Mouse (Mus musculus) gastrocnemius, adult 8-10 months (tissue): ENCODE data around the gene Ticam1. TPM values are rescaled to one million over a fixed set of nuclear protein-coding genes. Genes with fewer than 3 reads are reported as not detected.
"Not testable (repeated sequence)": the region's sequence is repeated elsewhere in the genome, so short reads cannot be mapped to it uniquely, and the experiment has no call there.

Experiments used
- DNase-seq, 2 experiments: peaks; one replicate each; pipeline ENCODE4 v3.0.0; 2022; ENCODE audit warnings: low spot score in 2 of 2
- total RNA-seq, 4 experiments: library from RNA; stranded (reverse); gene quantifications; 2 replicates each; pipeline ENCODE4 v1.2.4; 2022

The Ticam1 gene
- total RNA-seq, 4 experiments from 2014 or later, result 1.7 to 2.2 (median 2.0) TPM

DNA sequence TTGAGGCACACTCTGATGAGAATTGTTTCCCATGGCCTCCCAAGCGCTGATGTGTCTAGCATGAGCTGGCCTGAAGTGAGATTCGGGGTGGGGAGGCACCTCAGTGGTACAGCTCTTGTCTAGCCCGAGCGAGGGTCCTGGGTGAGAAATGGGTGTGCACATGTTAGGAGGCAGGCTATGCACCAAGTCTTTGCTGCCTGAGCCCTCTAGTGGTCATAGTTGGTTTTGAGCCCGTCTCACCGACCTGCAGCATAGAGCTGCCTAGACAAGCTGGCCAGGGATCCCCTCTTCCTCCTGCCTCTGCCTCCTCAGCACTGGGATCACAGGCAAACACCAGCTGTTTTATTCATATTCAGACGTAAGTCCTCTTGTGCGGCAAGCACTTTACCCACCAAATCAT, 12.6 kb downstream of the Ticam1 start:
- DNase-seq, result peak; percentile 74 to 76

DNA sequence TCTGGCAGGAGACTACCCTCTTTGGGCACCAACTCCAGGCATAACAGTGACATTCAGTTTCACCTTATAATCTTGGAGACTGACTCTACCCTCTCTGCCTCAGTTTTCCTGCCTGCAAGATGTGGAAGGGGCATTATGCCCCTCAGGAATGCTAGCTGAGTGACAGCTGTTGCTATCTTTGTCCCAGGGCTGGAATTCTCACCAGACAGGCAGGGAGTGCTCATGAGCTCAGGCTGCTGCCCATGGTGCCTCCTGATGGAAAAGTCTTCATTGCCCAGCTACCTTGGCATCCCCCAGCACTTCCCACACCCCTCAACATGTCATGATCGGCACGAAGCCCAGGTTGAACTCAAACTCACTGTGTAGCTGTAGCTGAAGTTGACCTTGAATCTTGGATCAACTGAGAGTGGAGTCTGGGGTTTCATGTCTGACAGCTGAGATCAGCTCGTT, 13.9 kb downstream of the Ticam1 start:
- DNase-seq, result peak; percentile 63 to 77

DNA sequence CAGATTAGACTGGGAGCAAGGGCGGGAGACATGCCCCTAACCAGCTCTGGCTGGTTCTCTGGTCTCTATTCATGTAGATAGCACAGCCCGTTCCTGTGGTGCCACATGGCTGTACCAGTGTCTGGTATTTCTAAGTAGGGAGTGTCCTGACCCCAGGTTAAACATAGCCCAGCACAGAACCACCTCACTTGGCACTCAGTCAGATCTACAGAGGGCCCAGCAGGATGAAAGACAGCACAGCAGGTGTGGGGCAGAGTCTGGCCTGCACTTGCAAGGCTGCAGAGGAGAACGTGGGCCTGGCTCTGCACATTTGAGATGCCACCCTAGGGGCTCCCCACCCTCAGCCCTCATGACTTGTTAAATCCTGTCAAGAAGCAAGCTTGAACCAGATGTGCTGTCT, 15.4 kb downstream of the Ticam1 start:
- peak; percentile 75 to 81 for DNase-seq

DNA sequence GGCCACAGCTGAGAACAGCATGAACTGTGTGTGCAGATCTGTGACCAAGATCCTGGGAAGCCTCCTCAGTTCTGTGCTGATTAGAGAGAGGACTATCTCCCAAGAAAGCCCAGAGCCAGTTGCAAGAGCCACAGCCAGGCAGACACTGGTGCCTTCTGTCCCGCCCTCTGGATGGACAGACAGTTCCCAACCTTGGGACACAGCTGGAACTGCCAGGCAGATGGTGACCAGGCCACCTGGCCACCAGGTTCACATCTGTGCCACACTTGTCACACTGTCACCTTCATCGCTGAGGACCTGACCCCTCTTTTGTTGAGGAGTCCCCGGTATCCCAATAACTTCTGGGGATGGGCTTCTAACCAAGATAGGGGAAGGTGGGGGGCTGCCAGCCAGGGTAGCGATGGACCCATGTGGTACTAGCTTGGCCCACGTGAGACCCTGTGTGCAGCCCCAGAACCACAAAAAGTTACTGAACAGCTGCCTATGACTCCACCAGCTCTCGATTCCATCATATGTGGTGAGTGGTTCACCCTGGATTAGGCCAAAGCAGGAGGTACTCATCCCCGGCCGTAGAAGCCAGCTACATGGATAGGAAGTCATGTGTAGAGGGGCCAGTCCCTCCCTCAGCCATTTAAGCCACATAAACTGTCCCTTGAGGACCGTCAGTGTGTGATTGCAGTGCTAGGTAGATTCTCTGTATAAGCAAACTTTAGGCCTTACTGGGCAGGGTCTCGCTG, 17.1 kb downstream of the Ticam1 start:
- DNase-seq, result no peak

DNA sequence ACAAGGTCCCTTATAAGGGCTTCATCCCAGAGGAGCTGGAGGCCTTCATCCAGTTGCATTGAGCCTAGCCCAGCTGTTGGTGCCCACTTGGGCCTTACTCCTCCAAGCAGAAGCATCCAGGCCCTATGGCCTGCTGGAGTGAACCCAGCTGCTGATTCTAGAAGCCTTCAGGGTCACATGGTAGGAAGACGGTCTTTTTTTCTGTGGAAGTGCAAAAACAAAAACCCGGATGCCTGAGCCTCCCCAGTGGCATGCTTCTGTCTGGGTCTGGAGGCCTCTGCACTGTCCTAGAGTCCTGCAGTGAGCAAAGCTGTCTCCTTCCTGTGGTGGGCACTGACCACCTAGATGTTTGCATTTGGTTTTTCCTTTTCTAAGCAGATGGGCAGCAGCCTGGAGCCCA, 17.8 kb downstream of the Ticam1 start:
- not testable (repeated sequence) for DNase-seq

DNA sequence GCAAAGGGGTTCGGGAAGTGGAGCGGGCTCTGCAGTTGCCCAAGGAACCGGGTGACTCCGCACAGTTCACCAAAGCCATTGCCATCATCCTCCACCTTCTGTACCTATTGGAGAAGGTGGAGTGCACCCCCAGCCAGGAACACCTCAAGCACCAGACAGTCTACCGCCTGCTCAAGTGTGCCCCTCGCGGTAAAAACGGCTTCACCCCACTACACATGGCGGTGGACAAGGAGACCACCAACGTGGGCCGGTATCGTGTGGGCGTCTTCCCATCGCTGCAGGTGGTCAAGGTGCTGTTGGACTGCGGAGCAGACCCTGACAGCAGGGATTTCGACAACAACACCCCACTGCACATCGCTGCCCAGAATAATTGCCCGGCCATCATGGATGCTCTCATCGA, 18.3 kb downstream of the Ticam1 start:
- not testable (repeated sequence) for DNase-seq

DNA sequence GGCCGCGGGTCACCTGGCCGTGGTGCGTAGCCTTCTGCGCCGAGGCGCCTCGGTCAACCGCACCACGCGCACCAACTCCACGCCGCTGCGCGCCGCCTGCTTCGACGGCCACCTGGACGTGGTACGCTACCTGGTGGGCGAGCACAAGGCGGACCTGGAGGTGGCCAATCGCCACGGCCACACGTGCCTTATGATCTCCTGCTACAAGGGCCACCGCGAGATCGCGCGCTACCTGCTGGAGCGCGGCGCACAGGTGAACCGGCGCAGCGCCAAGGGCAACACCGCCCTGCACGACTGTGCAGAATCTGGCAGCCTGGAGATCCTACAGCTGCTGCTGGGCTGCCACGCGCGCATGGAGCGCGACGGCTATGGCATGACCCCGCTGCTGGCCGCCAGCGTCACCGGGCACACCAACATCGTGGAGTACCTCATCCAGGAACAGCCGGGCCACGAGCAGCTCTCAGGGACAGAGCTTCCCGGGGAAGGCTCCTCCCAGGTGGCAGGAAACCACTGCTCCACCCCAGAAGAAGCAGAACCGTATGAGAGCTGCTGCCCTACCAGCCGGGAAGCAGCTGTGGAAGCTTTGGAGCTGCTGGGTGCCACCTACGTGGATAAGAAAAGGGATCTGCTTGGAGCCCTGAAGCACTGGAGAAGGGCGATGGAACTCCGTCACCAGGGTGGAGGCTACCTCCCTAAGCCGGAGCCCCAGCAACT, 19.2 kb downstream of the Ticam1 start:
- peak in 1 of 2 experiments; percentile 42 for DNase-seq

DNA sequence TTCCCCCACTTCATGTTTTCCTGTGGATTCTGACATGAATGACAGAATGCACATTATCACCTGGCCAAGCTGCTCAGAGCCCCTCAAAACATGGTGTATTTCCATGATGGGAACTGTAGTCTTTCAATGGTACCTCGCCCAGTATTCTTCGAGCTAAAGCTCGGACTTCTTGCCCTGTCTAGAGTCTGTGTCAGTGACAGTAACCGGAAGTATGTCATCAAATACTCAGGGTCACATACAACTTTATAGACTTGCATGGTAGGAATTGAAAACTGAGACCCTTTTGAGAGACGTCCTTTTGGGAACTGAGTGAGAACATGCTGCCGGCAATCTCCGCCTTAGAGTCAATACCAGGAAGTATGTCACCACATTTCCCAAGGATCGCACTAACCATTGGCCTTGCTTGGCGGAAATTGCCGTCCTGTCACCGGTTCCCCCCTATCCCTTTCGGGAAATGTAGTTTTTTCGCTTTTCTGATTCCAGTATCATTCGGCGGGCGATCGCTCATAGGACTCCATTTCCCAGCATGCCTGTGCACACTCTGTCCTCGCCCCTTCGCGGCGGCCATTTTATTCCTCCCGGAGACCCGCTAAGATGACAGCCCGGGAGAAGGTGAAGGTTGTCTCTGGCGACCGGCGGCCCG, 20.2 kb downstream of the Ticam1 start, which contains the start of gene Fem1a:
Gene Fem1a (plus strand): TSS at position 572 of the 643 bp plus-strand sequence.
- peak; percentile 89 to 94 for DNase-seq

DNA sequence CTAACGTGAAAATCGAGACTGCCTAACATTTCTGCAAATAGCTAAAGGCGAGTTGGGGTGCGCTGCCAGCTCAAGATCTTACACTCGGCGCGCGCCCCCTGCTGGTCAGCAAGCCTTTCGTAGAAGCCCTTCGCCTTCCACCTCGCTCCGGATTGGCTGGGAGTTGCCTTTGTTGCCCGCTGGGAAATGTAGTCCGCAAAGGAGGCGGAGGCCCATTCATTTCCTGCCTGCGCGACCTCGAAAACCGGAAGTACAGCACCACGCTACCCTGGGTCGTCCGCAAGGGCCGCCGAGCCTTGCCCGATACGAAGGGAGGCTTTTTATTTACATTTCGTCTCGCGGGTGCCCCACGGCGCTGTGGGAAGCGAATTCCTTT, 20.7 kb downstream of the Ticam1 start:
- DNase-seq, result peak; percentile 96 to 97

DNA sequence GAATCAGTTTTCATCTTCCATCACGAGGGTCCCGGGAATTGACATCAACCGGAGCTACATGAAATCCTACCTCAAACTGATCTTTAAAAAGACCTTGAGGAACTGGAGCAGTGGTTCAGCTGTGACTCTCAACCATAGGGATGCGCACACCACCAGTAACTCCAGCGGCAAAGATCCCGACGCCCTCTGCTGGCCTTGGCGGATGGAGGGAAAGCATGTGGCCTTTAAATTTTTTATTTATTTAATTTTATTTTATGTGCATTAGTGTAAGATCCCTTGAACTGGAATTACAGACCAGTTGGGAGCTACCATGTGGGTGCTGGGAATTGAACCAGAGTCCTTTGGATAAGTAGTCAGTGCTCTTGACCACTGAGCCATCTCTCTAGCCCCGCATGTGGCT, 21.2 kb downstream of the Ticam1 start:
- no peak for DNase-seq

DNA sequence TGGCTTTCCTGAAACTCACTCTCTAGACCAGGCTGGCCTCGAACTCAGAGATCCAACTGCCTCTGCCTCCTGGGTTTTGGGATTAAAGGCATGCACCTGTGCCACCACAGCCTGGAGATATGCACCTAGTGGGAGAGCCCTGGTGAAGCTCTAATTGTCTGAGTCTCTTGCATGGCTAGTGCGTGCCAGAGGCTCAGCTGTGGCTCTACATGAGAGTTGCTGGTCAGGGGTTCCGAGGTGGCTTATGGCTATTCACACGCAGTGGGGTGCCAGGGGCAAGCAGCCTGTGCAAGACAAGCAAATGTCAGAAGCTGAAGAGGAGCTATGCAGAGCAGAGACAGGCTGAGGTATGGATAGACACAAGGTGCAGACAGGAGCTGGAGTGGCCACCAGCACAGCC, 21.9 kb downstream of the Ticam1 start:
- no peak for DNase-seq

DNA sequence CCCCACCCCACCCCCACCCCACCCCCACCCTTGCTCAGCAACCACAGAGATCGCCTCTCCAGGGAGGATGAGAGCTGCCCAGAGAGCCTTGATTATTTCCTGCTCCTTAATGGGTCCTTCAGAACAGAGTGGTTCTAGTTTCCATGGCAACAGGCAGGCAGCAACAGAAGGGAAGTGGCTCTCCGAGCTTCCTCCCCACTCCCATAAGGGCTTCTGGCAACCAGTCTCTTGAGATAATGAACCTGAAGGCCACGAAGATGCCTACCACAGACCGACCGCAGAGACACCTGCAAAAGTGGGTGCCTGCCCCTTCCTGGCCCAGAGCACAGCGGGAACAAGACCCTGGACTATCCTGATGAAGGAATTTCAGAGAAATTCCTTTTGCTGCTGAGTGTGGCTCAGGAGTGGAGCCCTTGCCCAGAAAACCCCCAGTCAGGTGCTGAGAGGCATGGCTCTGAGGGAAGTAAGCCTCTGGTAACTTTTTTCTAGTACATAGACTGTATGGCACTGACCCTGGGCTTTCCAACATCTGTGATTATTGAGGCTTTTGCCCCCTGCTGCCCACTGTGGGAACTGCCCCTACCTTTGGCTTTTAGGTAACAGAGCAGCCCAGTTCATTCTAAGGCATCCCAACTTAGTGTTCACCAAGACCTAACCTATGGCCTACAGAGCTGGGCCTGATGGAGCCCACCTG, 25.3 kb downstream of the Ticam1 start:
- DNase-seq, result peak; percentile 44 to 54

DNA sequence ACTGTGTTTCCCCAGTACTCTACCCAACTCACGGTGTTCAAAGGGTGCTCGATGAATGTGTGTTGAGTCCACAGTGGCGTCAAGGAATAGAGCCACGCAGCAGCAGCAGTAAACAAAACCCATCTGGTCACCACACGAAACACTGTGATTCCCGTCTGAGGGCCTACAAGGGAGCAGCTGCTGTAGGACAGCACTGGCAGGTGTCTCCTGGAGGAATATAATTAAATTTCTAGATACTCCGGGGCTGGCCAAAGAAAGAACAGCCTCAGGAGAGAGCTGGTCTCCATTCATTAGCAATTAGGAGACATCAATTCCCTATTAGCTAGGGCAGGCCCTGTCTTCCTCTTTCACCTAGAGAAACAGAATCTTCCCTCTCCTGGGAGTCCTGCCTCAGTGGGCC, 31.0 kb downstream of the Ticam1 start:
- no peak for DNase-seq

DNA sequence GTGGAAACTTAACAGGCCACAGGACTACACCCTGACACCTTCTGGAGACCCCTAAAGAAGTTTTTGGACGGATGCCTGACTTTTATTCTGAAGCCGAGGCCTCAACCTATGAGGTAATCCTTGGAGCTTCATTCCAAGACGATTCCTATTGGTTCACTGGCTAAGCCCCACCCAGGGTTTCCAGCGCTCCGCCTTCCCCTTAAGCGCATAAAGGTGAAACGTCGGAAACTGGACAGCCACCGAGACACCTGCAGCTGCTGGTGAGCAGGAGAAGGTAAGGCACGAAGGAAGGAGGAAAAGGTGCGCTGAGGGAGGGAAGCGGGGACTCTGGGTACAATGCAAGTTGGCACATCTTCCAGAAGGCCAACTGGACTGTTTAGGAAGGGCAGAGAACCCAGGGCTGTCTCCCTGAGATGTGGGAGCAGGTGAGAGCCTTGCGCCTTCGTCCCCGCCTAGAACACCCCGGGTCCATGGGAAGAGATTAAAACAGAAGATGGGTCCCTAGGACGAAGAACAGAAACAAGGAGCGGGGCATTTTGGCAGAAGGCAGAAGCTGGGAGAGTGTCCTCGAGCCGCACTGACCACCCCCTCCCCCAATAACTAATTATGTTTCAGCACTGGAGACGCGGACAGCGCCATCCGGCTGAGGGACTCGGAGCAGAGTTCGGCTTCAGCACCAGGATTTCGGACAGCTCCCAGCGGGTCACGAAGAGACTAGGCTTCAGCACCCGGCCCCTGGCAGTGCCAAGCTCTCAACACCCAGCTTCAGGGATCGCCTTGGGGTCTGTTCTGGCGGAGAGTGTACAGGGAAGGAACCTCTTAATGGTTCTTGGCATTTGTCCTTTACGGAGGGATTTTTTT, 34.8 kb downstream of the Ticam1 start:
- DNase-seq, result peak; percentile 66

DNA sequence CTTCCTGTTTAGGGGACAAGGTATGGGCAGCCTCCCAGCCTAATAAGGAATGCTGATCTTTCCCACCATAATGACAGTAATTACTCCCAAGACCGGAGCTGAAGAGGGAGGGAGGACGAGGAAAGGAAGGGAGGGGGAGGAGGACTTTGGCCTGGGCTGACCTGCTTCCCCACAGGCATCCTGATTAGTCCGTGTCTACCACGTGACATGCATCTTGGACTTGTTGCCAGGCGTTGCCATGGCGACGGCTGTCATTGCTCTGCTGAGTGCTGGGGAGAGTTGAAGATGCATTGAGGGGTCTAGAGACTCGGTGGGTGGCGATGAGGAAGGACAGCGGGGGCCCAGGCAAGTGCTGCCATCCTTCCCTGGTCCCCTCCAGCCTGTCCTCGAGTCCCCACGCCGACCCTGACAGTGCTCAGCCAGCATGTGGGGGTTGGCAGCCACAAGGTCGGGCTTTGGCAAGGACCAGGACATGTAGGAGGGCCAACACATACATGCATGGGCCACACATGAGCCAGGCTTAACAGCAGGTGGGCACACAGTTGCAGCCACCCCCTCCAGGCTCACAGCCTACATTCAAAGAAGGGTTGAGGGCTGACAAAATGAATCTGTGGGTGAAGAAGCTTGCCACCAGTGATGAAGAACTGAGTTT, 42.6 kb downstream of the Ticam1 start:
- DNase-seq, result no peak

DNA sequence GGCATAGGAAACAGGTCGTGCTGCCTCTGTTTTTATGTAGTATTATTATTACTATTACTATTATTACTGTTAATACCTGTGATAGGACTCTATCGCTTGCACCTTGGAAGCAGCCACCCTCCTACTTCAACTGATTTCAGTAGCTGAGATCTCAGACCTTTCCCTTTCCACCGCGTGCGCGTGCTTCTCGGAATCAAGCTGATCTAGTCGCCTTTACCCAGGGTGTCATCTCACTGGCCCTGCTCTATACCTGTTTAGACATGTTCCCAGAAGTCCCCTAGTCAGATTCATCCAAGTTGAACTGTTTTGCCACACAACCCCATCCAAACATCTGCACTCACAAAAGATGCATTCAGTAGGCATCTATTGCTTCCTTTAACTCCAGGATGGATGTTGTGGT, 43.2 kb downstream of the Ticam1 start:
- DNase-seq, result no peak

DNA sequence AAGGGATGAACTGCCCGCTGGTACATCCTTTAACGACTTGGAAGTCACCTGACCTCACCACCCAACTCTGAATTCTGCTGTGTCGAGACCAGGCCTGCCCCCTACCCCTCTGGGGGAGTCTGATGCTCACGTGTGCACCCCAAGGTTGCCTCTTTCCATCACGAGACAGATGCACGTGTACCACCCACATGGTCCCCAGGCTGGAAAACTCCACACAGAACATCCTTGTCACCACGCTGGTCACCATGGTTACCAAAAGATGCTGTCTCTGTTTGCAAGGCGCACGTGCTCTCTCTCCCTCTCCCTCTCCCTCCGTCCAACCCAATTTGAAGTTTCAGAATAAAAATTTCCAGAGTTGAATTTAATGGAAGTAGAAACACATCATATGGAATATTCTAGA, 46.6 kb downstream of the Ticam1 start:
- DNase-seq, result no peak

DNA sequence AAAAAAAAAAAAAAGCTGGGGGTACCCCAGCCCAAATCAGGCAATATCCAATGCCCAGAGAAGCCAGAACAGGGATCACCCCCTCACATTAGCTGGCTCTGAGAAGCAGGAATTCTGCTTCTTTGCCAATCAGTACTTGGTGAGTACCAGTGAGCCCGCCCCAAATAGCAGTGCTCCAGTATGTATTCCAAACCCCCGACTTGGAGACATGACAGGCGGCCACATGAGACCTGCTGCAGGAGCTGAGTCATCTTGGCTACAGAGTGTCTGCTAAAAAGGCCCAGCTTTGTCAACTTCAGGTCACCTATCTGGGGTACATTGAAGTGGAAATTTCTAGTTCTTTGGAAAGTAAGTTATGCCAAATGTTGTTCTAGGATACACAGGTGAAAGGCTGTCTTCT, 50.0 kb downstream of the Ticam1 start:
- DNase-seq, result no peak

DNA sequence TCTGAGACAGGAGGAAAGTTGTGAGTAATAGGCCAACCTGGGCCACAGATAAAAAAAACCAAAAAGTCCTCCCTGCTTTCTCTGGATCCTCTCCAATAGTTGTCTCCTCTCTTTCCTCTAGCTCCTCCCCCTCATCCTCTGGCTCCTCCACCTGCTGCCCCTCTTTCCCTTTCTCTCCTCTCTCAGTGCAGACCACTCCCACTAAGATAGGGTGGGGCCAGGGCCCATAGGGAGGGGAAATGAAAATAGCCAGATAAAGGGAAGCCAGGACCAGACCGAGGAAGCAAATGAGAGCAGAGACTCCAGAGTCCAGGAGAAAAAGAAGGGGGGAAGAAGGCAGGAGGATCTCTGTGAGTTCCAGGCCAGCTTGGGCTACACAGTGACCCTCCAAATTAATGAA, 51.7 kb downstream of the Ticam1 start:
- no peak for DNase-seq

DNA sequence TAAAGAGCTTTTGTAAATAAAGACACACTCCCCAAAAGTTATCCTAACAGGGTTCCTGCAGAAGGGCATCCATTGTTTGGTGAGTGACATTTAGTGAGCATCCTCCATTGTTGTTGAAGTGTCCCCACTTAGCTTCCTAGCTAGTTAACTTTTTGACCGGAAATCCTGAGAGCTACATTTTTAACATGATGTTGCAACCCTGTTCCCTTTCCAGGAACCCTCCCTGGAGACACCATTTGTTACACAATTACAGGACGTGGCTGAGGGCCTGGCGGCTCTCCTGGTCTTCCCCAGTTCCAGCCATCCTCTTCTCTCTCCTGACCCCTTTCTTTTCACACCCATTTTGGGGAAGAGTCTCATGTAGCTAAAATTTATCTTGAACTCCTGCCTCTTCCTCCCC, 56.8 kb downstream of the Ticam1 start:
- peak; percentile 58 to 65 for DNase-seq
